ENCODE assay signal across 16 mouse cellular contexts in the genomic region with DNA sequence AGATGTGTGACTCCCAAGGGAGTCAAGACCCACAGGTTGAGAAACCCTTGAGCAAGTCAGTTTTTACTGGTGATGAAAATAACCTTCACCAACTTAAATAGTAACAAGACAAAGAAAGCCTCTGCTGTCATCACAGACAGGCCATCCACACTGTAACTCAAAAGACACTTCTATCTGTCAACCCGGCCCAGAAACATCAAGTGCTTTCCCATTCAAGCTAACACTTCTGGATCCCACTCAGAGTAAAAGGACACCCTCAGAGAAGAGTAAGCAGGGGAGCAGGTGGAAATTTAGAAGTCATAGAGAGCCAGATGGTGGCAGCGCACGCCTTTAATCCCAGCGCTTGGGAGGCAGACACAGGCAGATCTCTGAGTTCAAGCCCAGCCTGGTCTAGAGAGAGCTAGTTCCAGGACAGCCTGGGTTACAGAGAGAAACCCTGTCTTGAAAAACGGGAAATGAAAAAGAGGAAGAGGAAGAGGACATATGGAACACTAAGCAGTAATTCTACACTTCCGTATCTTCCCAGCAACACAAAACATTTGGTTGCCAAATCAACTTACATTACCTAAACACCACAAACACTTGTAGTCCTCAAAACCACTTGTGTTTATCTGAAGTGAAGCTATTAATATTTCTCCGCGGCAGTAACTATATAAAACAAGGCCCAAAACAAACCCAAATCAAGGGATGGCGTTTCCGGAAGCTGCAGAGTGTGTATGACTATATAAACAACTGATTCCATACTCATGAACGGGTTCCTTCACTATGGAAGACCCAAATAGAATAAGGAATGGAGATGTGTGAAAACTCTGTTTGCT.
DNase-seq lines count a peak whose midpoint lies in the region; ATAC-seq and TF ChIP-seq lines count a peak whose summit lies in the region.
"Had no signal": no experiment of that assay in that cellular context is flagged by ENCODE, and none has a peak within 500 bp of the region (broad histone marks: within the 10 kb centered on the region; RNA-seq: fewer than 3 reads in every experiment).

No protein-coding gene starts in this region.

- no peaks in the 10 kb centered on the region for H3K4me1 ChIP-seq in heart, adult 2 months (ENCODE audit: control insufficient read depth, insufficient read depth, low read length)
- no peaks in the 10 kb centered on the region for H3K4me1 ChIP-seq in lung, postnatal 0 days (ENCODE audit: insufficient read depth, low read depth, low read length)
- H3K4me1 ChIP-seq in heart, embryonic 15.5 days (replicated peaks): peaks cover 17% of the 10 kb centered on the region
- H3K4me1 ChIP-seq: kidney, embryonic 15.5 days; midbrain, embryonic 15.5 days had no signal

- DNase-seq in heart, adult 9 months (ENCODE audit: low spot score in 2 of 2): peak; percentile 1 to 17
- DNase-seq in heart, adult 2 months: no peak
- peak; percentile 15 for DNase-seq in lung, postnatal 0 days (ENCODE audit: low spot score)
- DNase-seq in lung, adult 18-20 months: no peak
- no peak for DNase-seq in kidney, postnatal 25 days
- no peak for DNase-seq in kidney, postnatal 10 days
- DNase-seq: adrenal gland, adult 2 months; gastrocnemius, adult 2 months; right cerebral cortex, postnatal 25 days; thymus, postnatal 4 days had no signal

- no peak overlapping the region for H3K4me2 ChIP-seq in lung, postnatal 0 days (replicated peaks; ENCODE audit: low read depth, low read length)
- no peak overlapping the region for H3K4me2 ChIP-seq in heart, embryonic 15.5 days
- H3K4me2 ChIP-seq: kidney, embryonic 15.5 days; midbrain, embryonic 15.5 days had no signal

- no peak for TF ChIP-seq EP300 in heart, adult 2 months (IDR thresholded peaks at IDR 0.05; ENCODE audit: insufficient read depth, low read depth, low read length)
- TF ChIP-seq EP300 in lung, postnatal 0 days (IDR thresholded peaks at IDR 0.05): no peak

- H3K27me3 ChIP-seq in heart, adult 2 months (ENCODE audit: control insufficient read depth, insufficient read depth, low read length): no peaks in the 10 kb centered on the region
- no peaks in the 10 kb centered on the region for H3K27me3 ChIP-seq in lung, postnatal 0 days (replicated peaks; ENCODE audit: insufficient read depth, low read length)
- H3K27me3 ChIP-seq in heart, embryonic 15.5 days: peaks cover 3% of the 10 kb centered on the region; the same call in 1 of the 2 replicates
- H3K27me3 ChIP-seq: kidney, embryonic 15.5 days; midbrain, embryonic 15.5 days had no signal

- TF ChIP-seq POLR2A in heart, adult 2 months (IDR thresholded peaks at IDR 0.05; ENCODE audit: insufficient read depth, low read depth, low read length): no peak

- no peaks in the 10 kb centered on the region; the same call in 1 of the 2 replicates for H3K36me3 ChIP-seq in heart, adult 2 months (ENCODE audit: control insufficient read depth, insufficient read depth, low read length)
- H3K36me3 ChIP-seq in lung, postnatal 0 days (ENCODE audit: insufficient read depth, low read length): no peaks in the 10 kb centered on the region
- H3K36me3 ChIP-seq in heart, embryonic 15.5 days: no peaks in the 10 kb centered on the region
- H3K36me3 ChIP-seq: kidney, embryonic 15.5 days; midbrain, embryonic 15.5 days had no signal

- no peak for ATAC-seq in lung, postnatal 0 days
- ATAC-seq in heart, embryonic 15.5 days (replicated peaks; ENCODE audit: insufficient number of reproducible peaks, insufficient read depth, low FRiP score, low read depth): peak; percentile 73; the same call in 1 of the 2 replicates
- ATAC-seq in neutrophil, adult 5-6 weeks (ENCODE audit: extremely low read depth, insufficient number of reproducible peaks, low FRiP score, poor library complexity, severe bottlenecking): peak; percentile 92
- ATAC-seq: forebrain, embryonic 14.5 days; inflammation-experienced regulatory T-cells, adult 6 months; midbrain, embryonic 15.5 days had no signal

- intact Hi-C loops in heart, adult 2 months (cut with DNase I): no loop called here

- no peak for TF ChIP-seq CTCF in heart, adult 2 months (IDR thresholded peaks at IDR 0.05)
- TF ChIP-seq CTCF in lung, postnatal 0 days (IDR thresholded peaks at IDR 0.05): no peak

- H3K9ac ChIP-seq in heart, adult 2 months (ENCODE audit: low read depth, low read length): no peak overlapping the region
- H3K9ac ChIP-seq in lung, postnatal 0 days (replicated peaks; ENCODE audit: low read depth): no peak overlapping the region
- no peak overlapping the region for H3K9ac ChIP-seq in heart, embryonic 15.5 days
- H3K9ac ChIP-seq: kidney, embryonic 15.5 days; midbrain, embryonic 15.5 days had no signal

- H3K27ac ChIP-seq in heart, adult 2 months: no peak overlapping the region
- H3K27ac ChIP-seq in lung, postnatal 0 days (ENCODE audit: low read length): no peak overlapping the region
- peak overlapping the region; percentile 59 for H3K27ac ChIP-seq in heart, embryonic 15.5 days
- H3K27ac ChIP-seq: gastrocnemius, adult 2 months; kidney, embryonic 15.5 days; midbrain, embryonic 15.5 days had no signal

- no peak overlapping the region for H3K4me3 ChIP-seq in heart, adult 2 months
- no peak overlapping the region for H3K4me3 ChIP-seq in lung, postnatal 0 days (ENCODE audit: low read depth, low read length)
- no peak overlapping the region for H3K4me3 ChIP-seq in heart, embryonic 15.5 days
- H3K4me3 ChIP-seq: gastrocnemius, adult 2 months; kidney, embryonic 15.5 days; midbrain, embryonic 15.5 days had no signal

- H3K9me3 ChIP-seq in lung, postnatal 0 days (ENCODE audit: low read length): no peaks in the 10 kb centered on the region
- H3K9me3 ChIP-seq in heart, embryonic 15.5 days (replicated peaks): no peaks in the 10 kb centered on the region
- H3K9me3 ChIP-seq: kidney, embryonic 15.5 days; midbrain, embryonic 15.5 days had no signal

- no peaks in the 10 kb centered on the region for H3K79me2 ChIP-seq in heart, adult 2 months (replicated peaks; ENCODE audit: control insufficient read depth, insufficient read depth, low read length)

- 59% methylated on average over 11 of the region's 11 CpGs for WGBS in heart, adult 2 months
- WGBS in lung, postnatal 0 days: 69% methylated on average over 11 of the region's 11 CpGs
- WGBS in heart, embryonic 15.5 days: 57% methylated on average over 11 of the region's 11 CpGs

Comparison
In these comparisons a context has a peak if more than half of its experiments do, and no peak if none do; other contexts are left out.
1. DNase-seq: peak in heart, adult 9 months (2 of 2) and lung, postnatal 0 days (single experiment); none in heart, adult 2 months (0 of 2), lung, adult 18-20 months (0 of 2), kidney, postnatal 25 days (0 of 2) and kidney, postnatal 10 days (single experiment).